Mouse (Mus musculus) lung, adult 18-20 months (tissue): ENCODE results near the gene Shroom3.
A peak's percentile ranks its signal among the peaks of the same experiment; 100 is the strongest.
"Not testable (repeated sequence)": the region's sequence is repeated elsewhere in the genome, so short reads cannot be mapped to it uniquely, and the experiment has no call there.

Source experiments
- DNase-seq, 2 experiments: peaks; one replicate each; pipeline ENCODE4 v3.0.0; 2022; ENCODE audit warnings: mixed read lengths in 2 of 2

Gene Shroom3

GRCm38 (mm10) chr5:92897766-92898745 lies 214.8 kb downstream of the Shroom3 start:
- peak; percentile 85 to 89 for DNase-seq

GRCm38 (mm10) chr5:92900470-92900869 lies 217.2 kb downstream of the Shroom3 start:
- DNase-seq = no peak

- no peak for DNase-seq
These were observed 218.6 kb downstream of the Shroom3 start for GRCm38 (mm10) chr5:92901870-92902269.

GRCm38 (mm10) chr5:92905146-92905545 lies 221.9 kb downstream of the Shroom3 start:
- no peak for DNase-seq

- peak; percentile 36 to 63 for DNase-seq
These were observed 222.4 kb downstream of the Shroom3 start for GRCm38 (mm10) chr5:92905594-92906008.

GRCm38 (mm10) chr5:92908227-92908626 lies 225.0 kb downstream of the Shroom3 start:
- DNase-seq = no peak

- no peak for DNase-seq
These were observed 227.6 kb downstream of the Shroom3 start for GRCm38 (mm10) chr5:92910838-92911237.

GRCm38 (mm10) chr5:92915421-92915820 lies 232.2 kb downstream of the Shroom3 start:
- DNase-seq = no peak

GRCm38 (mm10) chr5:92917755-92918154 lies 234.5 kb downstream of the Shroom3 start:
- DNase-seq = peak in 1 of 2 experiments; percentile 24

- peak in 1 of 2 experiments; percentile 49 for DNase-seq
These were observed 234.9 kb downstream of the Shroom3 start for GRCm38 (mm10) chr5:92918170-92918569.

GRCm38 (mm10) chr5:92918866-92919265 lies 235.6 kb downstream of the Shroom3 start:
- DNase-seq = no peak

GRCm38 (mm10) chr5:92919390-92919789 lies 236.2 kb downstream of the Shroom3 start:
- DNase-seq = no peak

- no peak for DNase-seq
These were observed 237.7 kb downstream of the Shroom3 start for GRCm38 (mm10) chr5:92920984-92921383.

- no peak for DNase-seq
These were observed 238.5 kb downstream of the Shroom3 start for GRCm38 (mm10) chr5:92921728-92922127.

- DNase-seq = not testable (repeated sequence)
These were observed 239.7 kb downstream of the Shroom3 start for GRCm38 (mm10) chr5:92922981-92923380.

GRCm38 (mm10) chr5:92924851-92925477 lies 241.7 kb downstream of the Shroom3 start:
- DNase-seq = peak; percentile 82 to 90

GRCm38 (mm10) chr5:92927667-92928066 lies 244.4 kb downstream of the Shroom3 start:
- peak in 1 of 2 experiments; percentile 19 for DNase-seq

- DNase-seq = peak in 1 of 2 experiments; percentile 20
These were observed 247.3 kb downstream of the Shroom3 start for GRCm38 (mm10) chr5:92930557-92930956.

GRCm38 (mm10) chr5:92931298-92931697 lies 248.1 kb downstream of the Shroom3 start:
- DNase-seq = no peak

GRCm38 (mm10) chr5:92933010-92933409 lies 249.8 kb downstream of the Shroom3 start:
- DNase-seq = peak in 1 of 2 experiments; percentile 48

GRCm38 (mm10) chr5:92933599-92934217 lies 250.5 kb downstream of the Shroom3 start:
- no peak for DNase-seq

GRCm38 (mm10) chr5:92934269-92934939 lies 251.2 kb downstream of the Shroom3 start:
- DNase-seq = no peak

GRCm38 (mm10) chr5:92935883-92936282 lies 252.6 kb downstream of the Shroom3 start:
- DNase-seq = no peak
